Mouse (Mus musculus) heart, embryonic 14.5 days (tissue): ENCODE results near the gene Rora. TPM values are rescaled to one million over a fixed set of nuclear protein-coding genes. Genes with fewer than 3 reads are reported as not detected.
A peak's percentile ranks its signal among the peaks of the same experiment; 100 is the strongest.

Experiments used
- ATAC-seq: fragments of 200-750 bp; cut with Nextera tagmentation; 2 replicates; pipeline ENCODE4 v1.8.0; 2017; ENCODE audit warnings: low read depth, moderate TSS enrichment; ENCODE audit not compliant: insufficient number of reproducible peaks, insufficient read depth, low FRiP score
- H3K27ac ChIP-seq, 2 experiments: fragments of 200-500 bp in 1 of 2; fragments of 300-500 bp in 1 of 2; sonication (generic) in 1 of 2; replicated peaks in 1 of 2; 2 replicates each; pipeline ENCODE4 v1.5.1; 2012 to 2014; ENCODE audit warnings: low read depth in 2 of 2, low read length in 2 of 2, control low read depth in 1 of 2, mild to moderate bottlenecking in 1 of 2, mixed read lengths in 1 of 2; ENCODE audit not compliant: control insufficient read depth in 1 of 2, insufficient read depth in 1 of 2
- H3K27me3 ChIP-seq: fragments of 300-500 bp; sonication (generic); 2 replicates; pipeline ENCODE4 v1.6.1; 2014; ENCODE audit warnings: mild to moderate bottlenecking, low read length, control low read depth; ENCODE audit not compliant: control insufficient read depth, insufficient read depth
- H3K36me3 ChIP-seq: fragments of 300-500 bp; sonication (generic); 2 replicates; pipeline ENCODE4 v1.6.1; 2014; ENCODE audit warnings: mild to moderate bottlenecking, control low read depth, low read length, mixed read lengths; ENCODE audit not compliant: control insufficient read depth, insufficient read depth
- H3K4me1 ChIP-seq, 2 experiments: fragments of 200-500 bp in 1 of 2; fragments of 300-500 bp in 1 of 2; sonication (generic) in 1 of 2; 2 replicates each; pipeline ENCODE4 v1.6.1; 2012 to 2014; ENCODE audit warnings: low read length in 2 of 2, control low read depth in 1 of 2, mixed read lengths in 1 of 2; ENCODE audit not compliant: control insufficient read depth in 2 of 2, insufficient read depth in 2 of 2
- H3K4me2 ChIP-seq: fragments of 300-500 bp; sonication (generic); 2 replicates; pipeline ENCODE4 v1.6.1; 2014; ENCODE audit warnings: mild to moderate bottlenecking, low read length
- H3K4me3 ChIP-seq, 2 experiments: fragments of 200-500 bp in 1 of 2; fragments of 300-500 bp in 1 of 2; sonication (generic) in 1 of 2; 2 replicates each; pipeline ENCODE4 v1.5.1; 2012 to 2014; ENCODE audit warnings: low read length in 2 of 2, mild to moderate bottlenecking in 2 of 2, control low read depth in 1 of 2, low read depth in 1 of 2, moderate library complexity in 1 of 2; ENCODE audit not compliant: control insufficient read depth in 1 of 2, insufficient read depth in 1 of 2
- H3K9ac ChIP-seq: fragments of 300-500 bp; sonication (generic); 2 replicates; pipeline ENCODE4 v1.6.1; 2014; ENCODE audit warnings: mild to moderate bottlenecking, low read length
- H3K9me3 ChIP-seq: fragments of 300-500 bp; sonication (generic); 2 replicates; pipeline ENCODE4 v1.6.1; 2016; ENCODE audit warnings: low read length, control low read depth; ENCODE audit not compliant: control insufficient read depth
- WGBS: fragments of 180-500 bp; shearing (Covaris S2); extraction: QIAGEN DNeasy Blood & Tissue Kit; methylation state at CpG from one replicate; pipeline ENCODE4 v1.1.7; 2014; 5-methylcytosine and 5-hydroxymethylcytosine counted together
- polyA plus RNA-seq: library from polyadenylated mRNA; unstranded; fragments of >200 nt; fragmentation: Nextera tagmentation; extraction: Ambion mirVana; gene quantifications from 2 replicates; pipeline ENCODE4 v1.2.1, GENCODE M21; 2014

The Rora gene
- polyA plus RNA-seq, 1 experiment from 2014 or later, result 6.9 TPM

GRCm38 (mm10) chr9:69227806-69228205 is 574.2 kb downstream of the Rora start:
- no peaks in the 10 kb centered on the region for H3K27me3 ChIP-seq
- H3K36me3 ChIP-seq, result no peaks in the 10 kb centered on the region
- 73% methylated on average over 6 of the region's 6 CpGs for WGBS
- no peak overlapping the region for H3K9ac ChIP-seq
- no peak for ATAC-seq
- H3K4me1 ChIP-seq, result peaks cover 0 to 3% of the 10 kb centered on the region in 2 experiments; a peak in 1 of 4 replicates
- H3K4me3 ChIP-seq, result no peak overlapping the region
- 0 out of 2 replicates have a peak, but pooled peaks cover 2% of the 10 kb centered on the region for H3K9me3 ChIP-seq
- no peak overlapping the region for H3K4me2 ChIP-seq
- H3K27ac ChIP-seq, result no peak overlapping the region

- Histone ChIP-seq H3K4me2 (no peak overlapping the region), H3K9ac (no peak overlapping the region), H3K27me3 (no peaks in the 10 kb centered on the region), H3K36me3 (no peaks in the 10 kb centered on the region), H3K4me3 (no peak overlapping the region), H3K4me1 (peaks cover 10% of the 10 kb centered on the region in 2 experiments), H3K9me3 (0 out of 2 replicates have a peak, but pooled peaks cover 2% of the 10 kb centered on the region), H3K27ac (no peak overlapping the region)
- no peak for ATAC-seq
- 85% methylated on average over 7 of the region's 7 CpGs for WGBS
Observed at GRCm38 (mm10) chr9:69229935-69230334, 576.3 kb downstream of the Rora start.

DNA sequence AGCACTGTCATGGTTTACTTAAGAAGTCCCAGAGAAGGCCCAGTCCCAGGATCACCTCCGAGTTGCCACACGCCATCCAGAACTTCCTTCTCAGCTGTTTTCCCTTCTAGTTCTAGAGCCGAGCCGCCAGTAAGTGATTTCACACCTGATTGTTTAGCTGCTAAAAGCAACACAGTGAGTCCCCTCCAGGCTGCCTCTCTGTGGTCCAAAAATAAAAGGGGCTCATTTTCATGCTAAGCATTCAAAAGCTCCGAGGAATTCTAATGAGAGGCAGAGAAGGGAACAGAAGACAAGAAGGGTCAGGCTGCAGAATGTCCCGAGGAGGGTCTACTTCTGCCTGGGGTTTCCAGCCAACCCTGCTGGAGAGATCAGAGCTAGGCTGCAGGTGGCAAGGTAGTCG is 580.9 kb downstream of the Rora start:
- Histone ChIP-seq H3K27ac (0 out of 4 replicates have a peak overlapping the region, but pooled peaks of 1 of the 2 experiments have one; percentile 24), H3K4me2 (no peak overlapping the region), H3K4me1 (peaks cover 17 to 30% of the 10 kb centered on the region in 2 experiments), H3K27me3 (no peaks in the 10 kb centered on the region), H3K9ac (no peak overlapping the region; the same call in 1 of the 2 replicates), H3K4me3 (no peak overlapping the region), H3K36me3 (no peaks in the 10 kb centered on the region), H3K9me3 (0 out of 2 replicates have a peak, but pooled peaks cover 2% of the 10 kb centered on the region)
- 14% methylated on average over 7 of the region's 7 CpGs for WGBS
- ATAC-seq, result no peak

GRCm38 (mm10) chr9:69237316-69237715 is 583.7 kb downstream of the Rora start:
- H3K9me3 ChIP-seq, result 0 out of 2 replicates have a peak, but pooled peaks cover 3% of the 10 kb centered on the region

DNA sequence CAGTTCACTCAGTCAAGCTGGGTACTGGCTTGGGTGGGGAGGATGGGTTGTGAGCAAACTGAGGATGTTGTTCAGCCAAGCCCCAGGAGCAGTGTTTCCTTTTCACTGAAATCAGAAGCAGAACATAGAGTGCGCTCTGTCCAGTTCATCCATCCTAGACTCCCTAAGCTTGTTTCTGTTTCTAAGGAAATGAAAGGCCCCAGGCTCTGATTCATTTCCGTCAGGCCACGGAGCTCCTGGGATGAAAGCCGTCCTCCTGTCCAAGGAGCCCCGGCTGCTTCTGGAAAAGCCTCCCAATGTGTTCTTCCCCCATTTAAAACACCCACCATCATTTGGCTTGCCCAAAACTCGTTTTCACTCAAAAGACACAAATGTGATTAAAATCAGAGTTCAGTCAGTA is 589.0 kb downstream of the Rora start:
- no peaks in the 10 kb centered on the region for H3K27me3 ChIP-seq
- H3K36me3 ChIP-seq, result no peaks in the 10 kb centered on the region
- no peak overlapping the region for H3K4me3 ChIP-seq
- H3K9ac ChIP-seq, result no peak overlapping the region
- 0 out of 2 replicates have a peak, but pooled peaks cover 3% of the 10 kb centered on the region for H3K9me3 ChIP-seq
- no peak overlapping the region for H3K27ac ChIP-seq
- no peak overlapping the region for H3K4me2 ChIP-seq
- H3K4me1 ChIP-seq, result peaks cover 6 to 7% of the 10 kb centered on the region in 2 experiments; a peak in 3 of 4 replicates
- 54% methylated on average over 6 of the region's 6 CpGs for WGBS
- ATAC-seq, result no peak

More at GRCm38 (mm10) chr9:69237316-69237715, 583.7 kb downstream of the Rora start:
- no peak overlapping the region; a peak in 1 of 4 replicates for H3K4me3 ChIP-seq
- 28% methylated on average over 10 of the region's 10 CpGs for WGBS
- peaks cover 17 to 30% of the 10 kb centered on the region in 2 experiments for H3K4me1 ChIP-seq
- peak overlapping the region; percentile 44 for H3K4me2 ChIP-seq
- no peaks in the 10 kb centered on the region for H3K36me3 ChIP-seq
- ATAC-seq, result no peak; the same call in 1 of the 2 replicates
- peak overlapping the region; percentile 41; the same call in 1 of the 2 replicates for H3K9ac ChIP-seq
- H3K27me3 ChIP-seq, result no peaks in the 10 kb centered on the region
- H3K27ac ChIP-seq, result peak overlapping the region; percentile 64 to 65

GRCm38 (mm10) chr9:69243626-69244025 is 590.0 kb downstream of the Rora start:
- Histone ChIP-seq H3K36me3 (no peaks in the 10 kb centered on the region), H3K4me2 (no peak overlapping the region), H3K9ac (no peak overlapping the region), H3K4me1 (peaks cover 2 to 3% of the 10 kb centered on the region in 2 experiments; a peak in 2 of 4 replicates), H3K4me3 (no peak overlapping the region), H3K27me3 (no peaks in the 10 kb centered on the region), H3K27ac (no peak overlapping the region), H3K9me3 (0 out of 2 replicates have a peak, but pooled peaks cover 3% of the 10 kb centered on the region)
- no peak for ATAC-seq
- 66% methylated on average over 6 of the region's 6 CpGs for WGBS

GRCm38 (mm10) chr9:69246225-69246624 is 592.6 kb downstream of the Rora start:
- ATAC-seq, result no peak
- 64% methylated on average over 3 of the region's 3 CpGs for WGBS

DNA sequence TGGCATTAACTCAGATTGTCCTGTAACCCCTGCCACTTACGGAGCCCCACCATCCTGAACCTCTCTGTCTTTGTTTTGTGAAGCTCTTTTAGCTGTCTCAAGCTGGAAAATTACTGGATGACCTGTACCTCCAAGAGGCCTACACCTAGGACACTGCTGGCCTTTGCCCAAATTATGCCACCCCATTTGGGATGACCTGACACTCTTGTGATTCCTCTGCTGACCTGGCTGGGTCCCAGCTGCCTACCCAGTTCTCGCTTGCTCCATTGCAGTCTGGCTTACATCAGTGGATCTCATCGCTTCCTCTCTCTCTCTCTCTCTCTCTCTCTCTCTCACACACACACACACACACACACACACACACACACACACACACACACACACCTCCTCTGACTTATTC is 596.0 kb downstream of the Rora start:
- Histone ChIP-seq H3K4me3 (no peak overlapping the region), H3K27ac (no peak overlapping the region), H3K9me3 (no peaks in the 10 kb centered on the region), H3K9ac (no peak overlapping the region), H3K4me2 (no peak overlapping the region), H3K36me3 (no peaks in the 10 kb centered on the region), H3K27me3 (no peaks in the 10 kb centered on the region), H3K4me1 (peaks cover 2 to 3% of the 10 kb centered on the region in 2 experiments; a peak in 2 of 4 replicates)
- ATAC-seq, result no peak
- 77% methylated on average over 3 of the region's 3 CpGs for WGBS

More at GRCm38 (mm10) chr9:69246225-69246624, 592.6 kb downstream of the Rora start:
- no peak overlapping the region for H3K4me2 ChIP-seq
- H3K4me1 ChIP-seq, result peaks cover 2 to 3% of the 10 kb centered on the region in 2 experiments; a peak in 2 of 4 replicates
- no peak overlapping the region for H3K4me3 ChIP-seq
- no peaks in the 10 kb centered on the region for H3K27me3 ChIP-seq
- no peak overlapping the region for H3K27ac ChIP-seq
- no peaks in the 10 kb centered on the region for H3K36me3 ChIP-seq
- H3K9me3 ChIP-seq, result no peaks in the 10 kb centered on the region
- H3K9ac ChIP-seq, result no peak overlapping the region
